Mouse (Mus musculus) intestine, embryonic 14.5 days (tissue): ENCODE measurements around the gene Mageb16. TPM values are rescaled to one million over a fixed set of nuclear protein-coding genes. Genes with fewer than 3 reads are reported as not detected.

Experiments used
- ATAC-seq: fragments of 200-750 bp; cut with Nextera tagmentation; replicated peaks from 2 replicates; pipeline ENCODE4 v1.8.0; 2017; ENCODE audit warnings: low read depth, moderate number of reproducible peaks, moderate TSS enrichment, moderate library complexity; ENCODE audit not compliant: low FRiP score, low TSS enrichment
- DNase-seq: peaks from one replicate; pipeline ENCODE4 v3.0.0-alpha.2; 2018; ENCODE audit warnings: low spot score
- H3K27ac ChIP-seq: fragments of 300-500 bp; sonication (generic); 2 replicates; pipeline ENCODE4 v1.5.1; 2014; ENCODE audit warnings: low read depth, mild to moderate bottlenecking, control low read depth
- H3K27me3 ChIP-seq: fragments of 300-500 bp; sonication (generic); replicated peaks from 2 replicates; pipeline ENCODE4 v1.6.1; 2014; ENCODE audit warnings: low read length, control low read depth; ENCODE audit not compliant: control insufficient read depth, insufficient read depth
- H3K36me3 ChIP-seq: fragments of 300-500 bp; sonication (generic); 2 replicates; pipeline ENCODE4 v1.6.1; 2014; ENCODE audit warnings: low read length, control low read depth; ENCODE audit not compliant: control insufficient read depth, insufficient read depth
- H3K4me1 ChIP-seq: fragments of 300-500 bp; sonication (generic); replicated peaks from 2 replicates; pipeline ENCODE4 v1.6.1; 2014; ENCODE audit warnings: low read length, control low read depth, mixed read lengths; ENCODE audit not compliant: control insufficient read depth, insufficient read depth
- H3K4me2 ChIP-seq: fragments of 300-500 bp; sonication (generic); 2 replicates; pipeline ENCODE4 v1.6.1; 2014; ENCODE audit warnings: low read length
- H3K4me3 ChIP-seq: fragments of 300-500 bp; sonication (generic); 2 replicates; pipeline ENCODE4 v1.5.1; 2014; ENCODE audit warnings: low read depth, low read length, control low read depth, mixed read lengths
- H3K9ac ChIP-seq: fragments of 300-500 bp; sonication (generic); 2 replicates; pipeline ENCODE4 v1.6.1; 2014; ENCODE audit warnings: mild to moderate bottlenecking, low read length
- H3K9me3 ChIP-seq: fragments of 300-500 bp; sonication (generic); 2 replicates; pipeline ENCODE4 v1.6.1; 2016; ENCODE audit warnings: low read length, control low read depth; ENCODE audit not compliant: control insufficient read depth
- WGBS: fragments of 180-500 bp; shearing (Covaris S2); extraction: QIAGEN DNeasy Blood & Tissue Kit; methylation state at CpG from one replicate; pipeline ENCODE4 v1.1.7; 2014; 5-methylcytosine and 5-hydroxymethylcytosine counted together
- polyA plus RNA-seq: library from polyadenylated mRNA; unstranded; fragments of >200 nt; fragmentation: Nextera tagmentation; extraction: Ambion mirVana; gene quantifications from 2 replicates; pipeline ENCODE4 v1.2.1, GENCODE M21; 2014

Gene Mageb16
- polyA plus RNA-seq: 0.09 TPM in 1 of 2 replicates, not detected in the other

GRCm38 (mm10) chrX:79671411-79671810, at the start of gene Mageb16:
TSS of gene Mageb16 (minus strand) at chrX:79671435.
- 63% methylated on average over 8 of the region's 8 CpGs for WGBS

GRCm38 (mm10) chrX:79651091-79651490, 20.1 kb downstream of the Mageb16 start:
- H3K27ac ChIP-seq: no peak overlapping the region
- 49% methylated on average over 2 of the region's 2 CpGs for WGBS
- ATAC-seq (no peak), DNase-seq (no peak)
- H3K27me3 ChIP-seq: no peaks in the 10 kb centered on the region
- H3K4me1 ChIP-seq: no peaks in the 10 kb centered on the region
- H3K36me3 ChIP-seq: no peaks in the 10 kb centered on the region
- H3K4me2 ChIP-seq: no peak overlapping the region
- no peak overlapping the region for H3K4me3 ChIP-seq
- H3K9me3 ChIP-seq: no peaks in the 10 kb centered on the region
- no peak overlapping the region for H3K9ac ChIP-seq

More at GRCm38 (mm10) chrX:79671411-79671810, at the start of gene Mageb16:
- ATAC-seq: no peak
- H3K9me3 ChIP-seq: no peaks in the 10 kb centered on the region
- no peak within 1 kb of the TSS for H3K4me2 ChIP-seq
- no peak within 1 kb of the TSS for H3K4me3 ChIP-seq
- H3K36me3 ChIP-seq: no peaks in the 10 kb centered on the region
- DNase-seq: no peak
- H3K4me1 ChIP-seq: no peaks in the 10 kb centered on the region
- H3K27ac ChIP-seq: no peak within 1 kb of the TSS
- H3K9ac ChIP-seq: no peak within 1 kb of the TSS
- no peaks in the 10 kb centered on the region for H3K27me3 ChIP-seq

GRCm38 (mm10) chrX:79635396-79635795, 35.8 kb downstream of the Mageb16 start:
- Histone ChIP-seq H3K4me2 (no peak overlapping the region), H3K4me3 (no peak overlapping the region), H3K9me3 (no peaks in the 10 kb centered on the region), H3K27ac (no peak overlapping the region), H3K36me3 (no peaks in the 10 kb centered on the region), H3K27me3 (no peaks in the 10 kb centered on the region), H3K4me1 (no peaks in the 10 kb centered on the region), H3K9ac (no peak overlapping the region)
- WGBS: 88% methylated on average over 15 of the region's 15 CpGs
- ATAC-seq (no peak), DNase-seq (no peak)

GRCm38 (mm10) chrX:79606462-79606861, 64.8 kb downstream of the Mageb16 start:
- WGBS: 56% methylated on average over 2 of the region's 2 CpGs
- Histone ChIP-seq H3K4me3 (no peak overlapping the region), H3K4me1 (no peaks in the 10 kb centered on the region), H3K27me3 (no peaks in the 10 kb centered on the region), H3K4me2 (no peak overlapping the region), H3K36me3 (no peaks in the 10 kb centered on the region), H3K27ac (no peak overlapping the region), H3K9me3 (no peaks in the 10 kb centered on the region), H3K9ac (no peak overlapping the region)
- no peak for ATAC-seq
- no peak for DNase-seq

Other genes starting within 250 kb of the Mageb16 start
- gene Gm7173, start 154.2 kb downstream of the Mageb16 start, polyA plus RNA-seq: 0.34 and 0.35 TPM in 2 replicates